Mouse (Mus musculus): Measurements from ENCODE around the gene Mterf2. TPM values are rescaled to one million over a fixed set of nuclear protein-coding genes. Genes with fewer than 3 reads are reported as not detected.

The Mterf2 gene
- polyA plus RNA-seq, 1 experiment: 22.6 TPM

Other genes with a start within 250 kb of the Mterf2 start
- 39.6 and 41.1 TPM in 2 replicates for gene Ric8b, start 210.4 kb downstream of the Mterf2 start, polyA plus RNA-seq (2012; rRNA removed)
- gene Fhl4, start 25.5 kb downstream of the Mterf2 start, polyA plus RNA-seq (2012; rRNA removed): 0.97 and 1.3 TPM in 2 replicates
- gene Tmem263, start 25.4 kb downstream of the Mterf2 start, polyA plus RNA-seq (2012; rRNA removed): 19.7 and 19.8 TPM in 2 replicates
- 13.2 and 14.4 TPM in 2 replicates for gene Cry1, start 57.0 kb upstream of the Mterf2 start, polyA plus RNA-seq (2012; rRNA removed)